Mouse (Mus musculus) limb, embryonic 13.5 days (tissue): ENCODE measurements around the gene Hsd3b1. TPM values are rescaled to one million over a fixed set of nuclear protein-coding genes. Genes with fewer than 3 reads are reported as not detected.

Source experiments
- ATAC-seq: fragments of 200-750 bp; cut with Nextera tagmentation; 2 replicates; pipeline ENCODE4 v1.8.0; 2017; ENCODE audit warnings: low read depth, moderate number of reproducible peaks, moderate TSS enrichment; ENCODE audit not compliant: low FRiP score
- H3K27ac ChIP-seq: fragments of 300-500 bp; sonication (generic); 2 replicates; pipeline ENCODE4 v1.5.1; 2015; ENCODE audit warnings: inconsistent platforms, mild to moderate bottlenecking, moderate library complexity
- H3K27me3 ChIP-seq: fragments of 300-500 bp; sonication (generic); 2 replicates; pipeline ENCODE4 v1.6.1; 2015; ENCODE audit warnings: mild to moderate bottlenecking, inconsistent platforms
- H3K36me3 ChIP-seq: fragments of 300-500 bp; sonication (generic); 2 replicates; pipeline ENCODE4 v1.6.1; 2015; ENCODE audit warnings: inconsistent platforms, mild to moderate bottlenecking, moderate library complexity
- H3K4me1 ChIP-seq: fragments of 300-500 bp; sonication (generic); 2 replicates; pipeline ENCODE4 v1.6.1; 2015; ENCODE audit warnings: inconsistent platforms
- H3K4me2 ChIP-seq: fragments of 300-500 bp; sonication (generic); replicated peaks from 2 replicates; pipeline ENCODE4 v1.6.1; 2015; ENCODE audit warnings: inconsistent platforms, mild to moderate bottlenecking, moderate library complexity
- H3K4me3 ChIP-seq: fragments of 300-500 bp; sonication (generic); 2 replicates; pipeline ENCODE4 v1.5.1; 2015; ENCODE audit warnings: moderate library complexity, mild to moderate bottlenecking, inconsistent platforms
- H3K9ac ChIP-seq: fragments of 300-500 bp; sonication (generic); 2 replicates; pipeline ENCODE4 v1.6.1; 2015; ENCODE audit warnings: mild to moderate bottlenecking, inconsistent platforms
- H3K9me3 ChIP-seq: fragments of 300-500 bp; sonication (generic); 2 replicates; pipeline ENCODE4 v1.6.1; 2016; ENCODE audit warnings: inconsistent platforms
- WGBS: fragments of 180-500 bp; shearing (Covaris S2); methylation state at CpG from one replicate; pipeline ENCODE4 v1.1.7; 2015; 5-methylcytosine and 5-hydroxymethylcytosine counted together
- polyA plus RNA-seq: library from polyadenylated mRNA; unstranded; fragments of >200 nt; fragmentation: Nextera tagmentation; extraction: Ambion mirVana; gene quantifications from 2 replicates; pipeline ENCODE4 v1.2.1, GENCODE M21; 2015

Hsd3b1 gene
- not detected in 2 replicates for polyA plus RNA-seq

GRCm38 (mm10) chr3:98859576-98859975, at the start of gene Hsd3b1:
Gene Hsd3b1 (minus strand): TSS chr3:98859794.
- Histone ChIP-seq H3K9ac (no peak within 1 kb of the TSS), H3K4me2 (no peak within 1 kb of the TSS), H3K9me3 (no peaks in the 10 kb centered on the region), H3K27me3 (no peaks in the 10 kb centered on the region), H3K36me3 (no peaks in the 10 kb centered on the region), H3K4me1 (no peaks in the 10 kb centered on the region), H3K4me3 (no peak within 1 kb of the TSS), H3K27ac (no peak within 1 kb of the TSS)
- ATAC-seq, result no peak
- 92% methylated on average over 3 of the region's 3 CpGs for WGBS

- H3K9me3 ChIP-seq, result no peaks in the 10 kb centered on the region
- no peaks in the 10 kb centered on the region for H3K36me3 ChIP-seq
- no peak for ATAC-seq
- H3K27ac ChIP-seq, result no peak overlapping the region
- H3K4me3 ChIP-seq, result no peak overlapping the region
- H3K9ac ChIP-seq, result no peak overlapping the region
- no peaks in the 10 kb centered on the region for H3K4me1 ChIP-seq
- no peaks in the 10 kb centered on the region for H3K27me3 ChIP-seq
- WGBS, result 92% methylated on average over 2 of the region's 2 CpGs
- no peak overlapping the region for H3K4me2 ChIP-seq
Measured at GRCm38 (mm10) chr3:98897606-98898005, 38.0 kb upstream of the Hsd3b1 start.

GRCm38 (mm10) chr3:98895071-98895601, 35.5 kb upstream of the Hsd3b1 start:
- WGBS, result 37% methylated on average over 10 of the region's 10 CpGs
- Histone ChIP-seq H3K4me3 (0 out of 2 replicates have a peak overlapping the region, but pooled peaks have one; percentile 16), H3K4me1 (no peaks in the 10 kb centered on the region), H3K36me3 (no peaks in the 10 kb centered on the region), H3K9me3 (no peaks in the 10 kb centered on the region), H3K4me2 (peak overlapping the region; percentile 45), H3K9ac (no peak overlapping the region), H3K27me3 (no peaks in the 10 kb centered on the region), H3K27ac (no peak overlapping the region)
- peak; percentile 57; the same call in 1 of the 2 replicates for ATAC-seq

- Histone ChIP-seq H3K27me3 (no peaks in the 10 kb centered on the region), H3K9me3 (no peaks in the 10 kb centered on the region), H3K9ac (no peak within 1 kb of the TSS), H3K4me2 (no peak within 1 kb of the TSS), H3K27ac (no peak within 1 kb of the TSS), H3K4me1 (no peaks in the 10 kb centered on the region), H3K36me3 (no peaks in the 10 kb centered on the region), H3K4me3 (no peak within 1 kb of the TSS)
- ATAC-seq, result no peak
- WGBS, result 85% methylated on average over 3 of the region's 3 CpGs
Measured at GRCm38 (mm10) chr3:98893057-98893772, 33.6 kb upstream of the Hsd3b1 start, which contains the start of gene Hao2. Gene Hao2 (minus strand): TSS chr3:98893239.

GRCm38 (mm10) chr3:98890430-98890829, 30.8 kb upstream of the Hsd3b1 start:
- H3K27me3 ChIP-seq, result no peaks in the 10 kb centered on the region
- H3K4me1 ChIP-seq, result no peaks in the 10 kb centered on the region
- no peak overlapping the region for H3K4me3 ChIP-seq
- no peak for ATAC-seq
- no peaks in the 10 kb centered on the region for H3K9me3 ChIP-seq
- no peaks in the 10 kb centered on the region for H3K36me3 ChIP-seq
- no peak overlapping the region for H3K27ac ChIP-seq
- no peak overlapping the region for H3K9ac ChIP-seq
- H3K4me2 ChIP-seq, result no peak overlapping the region
- WGBS, result 88% methylated on average over 4 of the region's 4 CpGs

GRCm38 (mm10) chr3:98888206-98888605, 28.6 kb upstream of the Hsd3b1 start:
- 74% methylated on average over 2 of the region's 2 CpGs for WGBS
- no peak overlapping the region for H3K4me3 ChIP-seq
- H3K9me3 ChIP-seq, result no peaks in the 10 kb centered on the region
- no peak for ATAC-seq
- no peak overlapping the region for H3K9ac ChIP-seq
- no peaks in the 10 kb centered on the region for H3K36me3 ChIP-seq
- no peaks in the 10 kb centered on the region for H3K4me1 ChIP-seq
- no peaks in the 10 kb centered on the region for H3K27me3 ChIP-seq
- no peak overlapping the region for H3K4me2 ChIP-seq
- no peak overlapping the region for H3K27ac ChIP-seq

- Histone ChIP-seq H3K4me1 (no peaks in the 10 kb centered on the region), H3K4me2 (no peak overlapping the region), H3K27ac (no peak overlapping the region), H3K36me3 (no peaks in the 10 kb centered on the region), H3K4me3 (no peak overlapping the region), H3K9ac (no peak overlapping the region), H3K9me3 (no peaks in the 10 kb centered on the region), H3K27me3 (no peaks in the 10 kb centered on the region)
- 83% methylated on average over 2 of the region's 2 CpGs for WGBS
- no peak for ATAC-seq
Measured at GRCm38 (mm10) chr3:98880831-98881230, 21.2 kb upstream of the Hsd3b1 start.

GRCm38 (mm10) chr3:98880216-98880615, 20.6 kb upstream of the Hsd3b1 start:
- Histone ChIP-seq H3K36me3 (no peaks in the 10 kb centered on the region), H3K9ac (no peak overlapping the region), H3K4me2 (no peak overlapping the region), H3K9me3 (no peaks in the 10 kb centered on the region), H3K27me3 (no peaks in the 10 kb centered on the region), H3K27ac (no peak overlapping the region), H3K4me1 (no peaks in the 10 kb centered on the region), H3K4me3 (no peak overlapping the region)
- WGBS, result 77% methylated on average over 6 of the region's 6 CpGs
- ATAC-seq, result no peak

GRCm38 (mm10) chr3:98868219-98868618, 8.6 kb upstream of the Hsd3b1 start:
- 83% methylated on average over 2 of the region's 2 CpGs for WGBS
- no peak overlapping the region for H3K9ac ChIP-seq
- H3K27ac ChIP-seq, result no peak overlapping the region
- H3K4me3 ChIP-seq, result no peak overlapping the region
- no peaks in the 10 kb centered on the region for H3K4me1 ChIP-seq
- no peak overlapping the region for H3K4me2 ChIP-seq
- no peak for ATAC-seq
- no peaks in the 10 kb centered on the region for H3K9me3 ChIP-seq
- H3K27me3 ChIP-seq, result no peaks in the 10 kb centered on the region
- no peaks in the 10 kb centered on the region for H3K36me3 ChIP-seq

GRCm38 (mm10) chr3:98862800-98863199, 3.2 kb upstream of the Hsd3b1 start:
- Histone ChIP-seq H3K9ac (no peak overlapping the region), H3K9me3 (no peaks in the 10 kb centered on the region), H3K4me2 (no peak overlapping the region), H3K4me3 (no peak overlapping the region), H3K27ac (no peak overlapping the region), H3K27me3 (no peaks in the 10 kb centered on the region), H3K4me1 (no peaks in the 10 kb centered on the region), H3K36me3 (no peaks in the 10 kb centered on the region)
- ATAC-seq, result no peak
- 96% methylated on average over 1 of the region's 1 CpGs for WGBS

- no peak overlapping the region for H3K4me2 ChIP-seq
- no peaks in the 10 kb centered on the region for H3K36me3 ChIP-seq
- no peaks in the 10 kb centered on the region for H3K27me3 ChIP-seq
- H3K4me1 ChIP-seq, result no peaks in the 10 kb centered on the region
- no peak overlapping the region for H3K27ac ChIP-seq
- no peak overlapping the region for H3K9ac ChIP-seq
- 91% methylated on average over 2 of the region's 2 CpGs for WGBS
- ATAC-seq, result no peak
- H3K9me3 ChIP-seq, result no peaks in the 10 kb centered on the region
- no peak overlapping the region for H3K4me3 ChIP-seq
Measured at GRCm38 (mm10) chr3:98858051-98858450, 1.5 kb downstream of the Hsd3b1 start.

- no peaks in the 10 kb centered on the region for H3K4me1 ChIP-seq
- WGBS, result 72% methylated on average over 1 of the region's 1 CpGs
- H3K4me3 ChIP-seq, result no peak overlapping the region
- H3K9ac ChIP-seq, result no peak overlapping the region
- H3K27ac ChIP-seq, result no peak overlapping the region
- no peak for ATAC-seq
- H3K4me2 ChIP-seq, result no peak overlapping the region
- H3K27me3 ChIP-seq, result no peaks in the 10 kb centered on the region
- H3K36me3 ChIP-seq, result no peaks in the 10 kb centered on the region
- H3K9me3 ChIP-seq, result no peaks in the 10 kb centered on the region
Measured at GRCm38 (mm10) chr3:98856892-98857291, 2.7 kb downstream of the Hsd3b1 start.

- no peak overlapping the region for H3K4me3 ChIP-seq
- H3K4me2 ChIP-seq, result no peak overlapping the region
- no peak overlapping the region for H3K9ac ChIP-seq
- H3K4me1 ChIP-seq, result no peaks in the 10 kb centered on the region
- H3K36me3 ChIP-seq, result no peaks in the 10 kb centered on the region
- no peak overlapping the region for H3K27ac ChIP-seq
- H3K9me3 ChIP-seq, result no peaks in the 10 kb centered on the region
- WGBS, result 81% methylated on average over 3 of the region's 3 CpGs
- no peak for ATAC-seq
- no peaks in the 10 kb centered on the region for H3K27me3 ChIP-seq
Measured at GRCm38 (mm10) chr3:98855160-98855559, 4.4 kb downstream of the Hsd3b1 start.
